Mouse (Mus musculus) intestine, embryonic 14.5 days (tissue): ENCODE measurements around the gene Epn2. TPM values are rescaled to one million over a fixed set of nuclear protein-coding genes. Genes with fewer than 3 reads are reported as not detected.

Experiments used
- ATAC-seq: fragments of 200-750 bp; cut with Nextera tagmentation; replicated peaks from 2 replicates; pipeline ENCODE4 v1.8.0; 2017; ENCODE audit warnings: low read depth, moderate number of reproducible peaks, moderate TSS enrichment, moderate library complexity; ENCODE audit not compliant: low FRiP score, low TSS enrichment
- DNase-seq: peaks from one replicate; pipeline ENCODE4 v3.0.0-alpha.2; 2018; ENCODE audit warnings: low spot score
- H3K27ac ChIP-seq: fragments of 300-500 bp; sonication (generic); 2 replicates; pipeline ENCODE4 v1.5.1; 2014; ENCODE audit warnings: low read depth, mild to moderate bottlenecking, control low read depth
- H3K27me3 ChIP-seq: fragments of 300-500 bp; sonication (generic); replicated peaks from 2 replicates; pipeline ENCODE4 v1.6.1; 2014; ENCODE audit warnings: low read length, control low read depth; ENCODE audit not compliant: control insufficient read depth, insufficient read depth
- H3K36me3 ChIP-seq: fragments of 300-500 bp; sonication (generic); 2 replicates; pipeline ENCODE4 v1.6.1; 2014; ENCODE audit warnings: low read length, control low read depth; ENCODE audit not compliant: control insufficient read depth, insufficient read depth
- H3K4me1 ChIP-seq: fragments of 300-500 bp; sonication (generic); replicated peaks from 2 replicates; pipeline ENCODE4 v1.6.1; 2014; ENCODE audit warnings: low read length, control low read depth, mixed read lengths; ENCODE audit not compliant: control insufficient read depth, insufficient read depth
- H3K4me2 ChIP-seq: fragments of 300-500 bp; sonication (generic); 2 replicates; pipeline ENCODE4 v1.6.1; 2014; ENCODE audit warnings: low read length
- H3K4me3 ChIP-seq: fragments of 300-500 bp; sonication (generic); 2 replicates; pipeline ENCODE4 v1.5.1; 2014; ENCODE audit warnings: low read depth, low read length, control low read depth, mixed read lengths
- H3K9ac ChIP-seq: fragments of 300-500 bp; sonication (generic); 2 replicates; pipeline ENCODE4 v1.6.1; 2014; ENCODE audit warnings: mild to moderate bottlenecking, low read length
- H3K9me3 ChIP-seq: fragments of 300-500 bp; sonication (generic); 2 replicates; pipeline ENCODE4 v1.6.1; 2016; ENCODE audit warnings: low read length, control low read depth; ENCODE audit not compliant: control insufficient read depth
- WGBS: fragments of 180-500 bp; shearing (Covaris S2); extraction: QIAGEN DNeasy Blood & Tissue Kit; methylation state at CpG from one replicate; pipeline ENCODE4 v1.1.7; 2014; 5-methylcytosine and 5-hydroxymethylcytosine counted together
- polyA plus RNA-seq: library from polyadenylated mRNA; unstranded; fragments of >200 nt; fragmentation: Nextera tagmentation; extraction: Ambion mirVana; gene quantifications from 2 replicates; pipeline ENCODE4 v1.2.1, GENCODE M21; 2014

Epn2 gene
- polyA plus RNA-seq, 1 experiment from 2014 or later = 23.5 TPM

DNA sequence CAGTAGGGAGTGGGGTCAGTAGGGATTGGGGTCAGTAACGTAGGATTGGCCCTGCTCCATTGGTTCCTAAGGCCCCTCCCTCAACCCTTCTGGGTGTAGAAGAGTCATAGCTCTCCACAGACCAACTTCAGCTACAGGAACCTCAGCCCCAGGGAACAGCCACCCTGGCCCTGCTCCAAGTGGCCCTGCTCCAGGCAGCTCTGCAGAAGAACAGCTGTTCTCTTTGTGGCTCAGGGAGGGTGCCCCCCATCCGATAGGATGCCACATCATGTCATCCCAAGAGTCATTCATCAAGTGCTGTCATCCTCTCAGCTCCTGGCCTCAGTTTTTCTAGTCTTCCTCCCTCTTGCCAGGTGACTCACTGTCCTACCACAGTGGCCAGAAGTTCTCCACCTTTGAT lies 92.1 kb downstream of the Epn2 start:
- peaks cover 50% of the 10 kb centered on the region for H3K36me3 ChIP-seq
- H3K27ac ChIP-seq = peak overlapping the region; percentile 3; the same call in 1 of the 2 replicates
- peak overlapping the region; percentile 67 for H3K4me2 ChIP-seq
- H3K9me3 ChIP-seq = no peaks in the 10 kb centered on the region
- H3K27me3 ChIP-seq = no peaks in the 10 kb centered on the region
- DNase-seq = no peak
- H3K4me3 ChIP-seq = no peak overlapping the region
- H3K4me1 ChIP-seq = peaks cover 26% of the 10 kb centered on the region
- H3K9ac ChIP-seq = no peak overlapping the region
- 25% methylated on average over 2 of the region's 2 CpGs for WGBS
- ATAC-seq = no peak

DNA sequence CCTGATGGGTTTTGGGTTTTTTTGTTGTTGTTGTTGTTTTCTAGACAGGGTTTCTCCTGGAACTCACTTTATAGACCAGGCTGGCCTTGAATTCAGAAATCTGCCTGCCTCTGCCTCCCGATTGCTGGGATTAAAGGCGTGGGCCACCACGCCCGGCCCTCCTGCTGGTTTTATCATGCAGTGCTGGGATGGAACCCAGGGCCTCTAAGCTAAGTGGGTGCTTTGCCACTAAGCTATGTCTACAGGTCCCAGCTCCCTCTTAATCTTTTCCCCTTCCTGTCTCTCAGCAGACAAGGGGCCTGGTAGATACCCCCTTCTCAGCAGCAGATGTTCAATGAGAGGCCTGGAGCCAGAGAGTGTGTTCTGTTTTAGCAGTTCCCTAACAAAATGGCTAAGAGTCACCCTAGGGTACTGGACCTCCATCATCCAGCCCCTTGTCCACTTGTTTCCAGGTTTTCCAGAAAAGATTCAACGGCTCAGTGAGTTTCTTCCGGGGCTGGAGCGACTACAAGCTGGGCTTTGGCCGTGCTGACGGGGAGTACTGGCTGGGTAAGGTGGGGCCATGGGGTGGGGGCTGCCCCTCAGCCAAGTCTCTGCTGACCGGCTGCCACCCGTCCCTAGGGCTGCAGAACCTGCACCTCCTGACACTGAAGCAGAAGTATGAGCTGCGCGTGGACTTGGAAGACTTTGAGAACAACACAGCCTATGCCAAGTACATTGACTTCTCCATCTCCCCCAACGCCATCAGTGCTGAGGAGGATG lies 92.8 kb downstream of the Epn2 start:
- DNase-seq = no peak
- ATAC-seq = no peak
- Histone ChIP-seq H3K27me3 (no peaks in the 10 kb centered on the region), H3K27ac (peak overlapping the region; percentile 98), H3K9ac (no peak overlapping the region), H3K9me3 (no peaks in the 10 kb centered on the region), H3K4me3 (peak overlapping the region; percentile 45), H3K4me1 (peaks cover 28% of the 10 kb centered on the region), H3K4me2 (peak overlapping the region; percentile 67), H3K36me3 (peaks cover 42% of the 10 kb centered on the region)
- WGBS = 84% methylated on average over 14 of the region's 14 CpGs

DNA sequence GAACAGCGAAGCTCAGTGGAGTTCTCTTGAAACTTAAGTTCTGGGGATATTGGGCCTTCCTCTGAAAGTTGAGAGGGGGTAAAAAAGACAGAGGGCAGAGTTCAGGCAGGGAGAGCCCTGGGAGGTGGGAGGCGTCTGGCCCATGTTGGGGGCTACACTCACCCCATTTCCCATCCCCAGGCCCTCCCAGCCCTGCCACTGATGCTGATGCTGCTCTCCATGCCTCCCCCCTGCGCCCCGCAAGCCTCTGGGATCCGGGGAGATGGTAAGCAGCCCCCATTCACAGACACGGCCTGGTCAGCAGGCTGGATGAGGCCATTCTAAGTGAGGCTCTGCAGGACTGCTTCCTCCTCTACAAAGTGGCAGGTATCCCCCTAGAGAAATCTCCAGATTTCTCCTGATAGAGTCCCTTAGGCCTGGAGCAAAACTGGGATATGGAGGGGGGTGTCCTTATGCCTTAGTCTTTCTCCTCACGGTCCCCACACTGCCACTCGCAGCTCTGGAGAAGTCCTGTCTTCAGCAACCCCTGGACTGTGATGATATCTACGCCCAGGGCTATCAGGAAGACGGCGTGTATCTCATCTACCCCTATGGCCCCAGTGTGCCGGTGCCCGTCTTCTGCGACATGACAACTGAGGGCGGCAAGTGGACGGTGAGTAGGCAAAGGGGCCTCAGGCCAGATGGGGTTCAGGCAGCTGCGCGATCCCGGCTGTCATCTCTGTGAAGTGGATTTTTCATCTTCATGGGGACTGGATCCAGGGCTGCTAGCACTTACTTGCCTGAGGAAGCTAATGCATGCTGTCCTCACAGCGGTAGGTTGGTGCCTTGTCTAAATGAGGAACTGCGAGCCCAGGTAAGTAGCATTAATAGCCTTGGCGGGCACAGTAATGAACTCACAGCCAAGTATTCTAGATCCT lies 93.7 kb downstream of the Epn2 start:
- DNase-seq (no peak), ATAC-seq (peak; percentile 1; the same call in 1 of the 2 replicates)
- Histone ChIP-seq H3K4me3 (peak overlapping the region; percentile 45), H3K9me3 (no peaks in the 10 kb centered on the region), H3K27me3 (no peaks in the 10 kb centered on the region), H3K36me3 (peaks cover 34% of the 10 kb centered on the region), H3K9ac (peak overlapping the region; percentile 53), H3K4me2 (peak overlapping the region; percentile 67), H3K4me1 (peaks cover 33% of the 10 kb centered on the region), H3K27ac (peak overlapping the region; percentile 98)
- WGBS = 45% methylated on average over 22 of the region's 22 CpGs

DNA sequence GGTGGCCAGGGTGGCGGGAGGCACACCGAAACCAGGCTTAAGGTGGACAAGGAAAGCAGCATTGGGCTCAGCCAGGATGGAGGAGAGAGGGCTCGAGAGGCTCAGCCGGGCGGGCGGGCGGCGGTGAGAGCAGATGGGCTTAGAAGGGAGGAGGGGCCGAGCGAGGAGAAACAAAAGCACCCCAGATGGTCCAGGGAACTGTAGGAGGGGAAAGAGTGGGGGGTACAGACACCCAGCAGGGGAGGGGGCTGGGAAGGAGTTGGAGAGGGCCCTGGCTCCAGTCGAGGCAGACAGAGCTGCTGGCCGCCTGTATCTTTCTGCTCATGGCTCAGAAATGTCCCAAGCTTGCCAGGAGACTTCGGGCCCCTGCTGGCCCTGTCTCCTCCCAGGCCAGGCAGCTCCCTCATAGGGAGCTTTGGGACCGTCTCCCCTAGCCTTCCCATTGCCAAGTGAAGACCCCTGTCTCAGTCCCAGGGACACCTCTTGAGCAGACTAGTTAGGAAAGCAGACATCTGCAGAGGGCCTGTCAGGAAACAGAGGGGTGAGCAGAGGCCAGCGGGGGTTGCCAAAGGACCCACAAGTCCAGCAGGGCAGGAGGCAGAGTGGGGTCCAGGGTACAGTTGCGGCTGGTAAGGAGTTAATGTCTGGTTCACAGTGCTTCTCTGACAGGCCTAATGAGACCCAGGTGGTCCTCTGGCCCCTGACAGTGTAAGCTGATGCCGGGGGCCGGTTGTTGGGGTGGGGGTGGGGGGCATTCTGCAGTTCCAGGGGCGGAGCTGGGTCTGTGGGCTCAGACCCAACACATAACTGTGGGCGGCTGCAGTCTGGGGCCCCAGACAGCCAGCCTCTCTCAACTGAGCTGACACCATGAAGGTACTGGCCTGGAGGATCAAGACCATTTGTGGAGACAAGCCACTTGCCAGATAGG lies 94.6 kb downstream of the Epn2 start, which contains the start of gene Mfap4:
Gene Mfap4, plus strand, starts transcription at position 819 of the 928 bp plus-strand sequence.
- Histone ChIP-seq H3K27ac (peak within 1 kb of the TSS; percentile 98), H3K4me2 (peak within 1 kb of the TSS; percentile 67), H3K9ac (peak within 1 kb of the TSS; percentile 53), H3K27me3 (no peaks in the 10 kb centered on the region), H3K4me1 (peaks cover 33% of the 10 kb centered on the region), H3K9me3 (no peaks in the 10 kb centered on the region), H3K4me3 (peak within 1 kb of the TSS; percentile 45), H3K36me3 (peaks cover 25% of the 10 kb centered on the region)
- ATAC-seq (peak; percentile 81), DNase-seq (peak; percentile 80)
- WGBS = 15% methylated on average over 20 of the region's 20 CpGs

DNA sequence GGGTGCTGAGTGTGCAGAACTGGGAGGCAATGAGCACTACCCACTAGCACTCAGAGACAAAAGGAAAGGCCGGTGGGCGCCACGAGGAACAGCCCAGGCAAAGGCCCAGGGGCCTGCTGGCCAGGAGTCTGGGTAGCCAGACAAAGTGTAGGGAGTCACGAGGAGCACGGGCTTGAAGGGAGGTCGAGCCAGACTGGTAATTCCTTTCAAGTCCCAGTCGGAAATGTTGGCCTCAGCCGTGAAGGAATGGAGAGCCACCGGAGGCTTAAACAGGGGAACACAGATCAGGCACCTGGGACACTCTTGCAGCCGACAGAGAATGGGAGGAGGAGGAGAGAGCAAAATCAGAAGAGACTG lies 95.3 kb downstream of the Epn2 start:
- Histone ChIP-seq H3K36me3 (peaks cover 18% of the 10 kb centered on the region), H3K4me2 (peak overlapping the region; percentile 67), H3K27me3 (no peaks in the 10 kb centered on the region), H3K9me3 (no peaks in the 10 kb centered on the region), H3K9ac (peak overlapping the region; percentile 42), H3K4me3 (no peak overlapping the region), H3K4me1 (peaks cover 33% of the 10 kb centered on the region), H3K27ac (peak overlapping the region; percentile 98)
- peak; percentile 74 for DNase-seq
- ATAC-seq = no peak
- 22% methylated on average over 10 of the region's 10 CpGs for WGBS

DNA sequence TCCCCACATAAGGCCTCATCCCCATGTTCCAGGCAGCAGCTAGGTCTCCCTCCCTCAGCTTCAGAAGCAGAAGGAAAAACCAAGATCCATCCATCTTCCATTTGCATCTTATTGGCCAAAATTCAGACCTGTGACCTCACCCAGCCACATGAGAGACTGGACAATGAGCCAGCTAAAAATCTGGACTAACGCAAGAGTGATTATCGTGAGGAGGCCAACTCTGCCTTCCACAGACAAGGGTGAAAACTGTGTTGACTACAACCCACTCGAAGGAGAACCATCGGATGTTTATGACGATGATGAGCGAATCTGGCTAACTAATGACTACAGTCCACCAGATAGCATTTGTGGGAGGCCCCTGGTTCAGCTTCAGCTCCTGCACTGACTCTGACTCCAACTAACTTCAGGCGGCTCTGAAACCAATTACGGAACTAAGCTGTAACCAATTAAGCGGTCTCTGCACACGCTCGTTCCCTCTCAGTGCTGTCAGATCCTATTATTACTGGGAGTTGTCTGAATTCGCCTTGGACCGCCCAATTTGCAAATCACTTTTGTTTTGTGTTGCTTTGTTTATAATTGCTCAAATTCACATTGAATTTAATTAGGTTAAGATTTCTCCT lies 96.2 kb downstream of the Epn2 start:
- Histone ChIP-seq H3K4me1 (peaks cover 33% of the 10 kb centered on the region), H3K27ac (peak overlapping the region; percentile 98; the same call in 1 of the 2 replicates), H3K9me3 (no peaks in the 10 kb centered on the region), H3K27me3 (no peaks in the 10 kb centered on the region), H3K9ac (no peak overlapping the region), H3K4me3 (no peak overlapping the region), H3K36me3 (peaks cover 9% of the 10 kb centered on the region), H3K4me2 (no peak overlapping the region)
- ATAC-seq = no peak
- DNase-seq = no peak
- 84% methylated on average over 13 of the region's 13 CpGs for WGBS

DNA sequence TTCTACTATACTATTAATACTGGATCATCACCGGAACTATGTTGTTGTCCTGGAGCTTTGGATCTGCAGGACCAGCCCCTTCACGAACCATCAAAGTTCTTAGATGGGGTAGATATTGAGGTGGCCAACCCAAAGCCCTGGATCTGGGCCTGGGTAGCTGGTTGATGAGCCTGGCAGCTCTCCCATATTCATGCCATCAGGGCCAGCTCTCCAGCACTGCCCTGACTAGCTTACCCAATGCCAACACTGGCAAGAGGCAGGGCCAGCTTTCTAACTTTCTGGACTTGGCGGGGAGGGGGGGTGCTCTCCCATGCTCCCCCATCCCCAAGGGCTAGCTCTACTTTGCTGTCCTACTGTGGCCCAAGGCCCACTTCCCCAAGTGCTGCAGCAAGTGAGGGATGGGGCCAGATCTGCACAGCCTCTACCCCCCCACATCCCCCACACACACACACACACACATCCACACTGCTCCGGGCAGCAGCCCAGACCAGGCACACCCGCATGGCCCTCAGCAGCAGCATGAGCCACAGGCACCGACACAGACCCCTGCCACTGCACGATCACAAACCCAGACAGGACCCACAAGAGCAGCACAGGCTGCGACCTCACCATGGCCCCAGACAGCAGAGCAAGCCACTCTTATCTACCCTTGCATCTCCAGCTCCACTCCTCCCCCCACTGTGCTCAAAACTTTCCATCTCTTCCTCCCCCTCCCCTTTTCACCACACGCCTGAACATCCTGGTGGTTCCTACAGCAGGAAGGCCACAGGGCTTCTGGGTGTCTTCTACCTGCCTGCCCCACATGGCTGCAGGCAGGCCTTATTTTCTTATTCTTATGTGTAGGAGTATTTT lies 98.0 kb downstream of the Epn2 start:
- 43% methylated on average over 8 of the region's 9 CpGs for WGBS
- ATAC-seq (no peak), DNase-seq (no peak)
- Histone ChIP-seq H3K27ac (no peak overlapping the region), H3K9me3 (no peaks in the 10 kb centered on the region), H3K4me2 (no peak overlapping the region), H3K4me3 (no peak overlapping the region), H3K9ac (no peak overlapping the region), H3K27me3 (no peaks in the 10 kb centered on the region), H3K36me3 (no peaks in the 10 kb centered on the region), H3K4me1 (peaks cover 20% of the 10 kb centered on the region)
